Mouse (Mus musculus): ENCODE results near the gene Bsg. TPM values are rescaled to one million over a fixed set of nuclear protein-coding genes. Genes with fewer than 3 reads are reported as not detected.

Gene Bsg
- polyA plus RNA-seq, 1 experiment from 2014 or later, result 1,158 TPM

DNA sequence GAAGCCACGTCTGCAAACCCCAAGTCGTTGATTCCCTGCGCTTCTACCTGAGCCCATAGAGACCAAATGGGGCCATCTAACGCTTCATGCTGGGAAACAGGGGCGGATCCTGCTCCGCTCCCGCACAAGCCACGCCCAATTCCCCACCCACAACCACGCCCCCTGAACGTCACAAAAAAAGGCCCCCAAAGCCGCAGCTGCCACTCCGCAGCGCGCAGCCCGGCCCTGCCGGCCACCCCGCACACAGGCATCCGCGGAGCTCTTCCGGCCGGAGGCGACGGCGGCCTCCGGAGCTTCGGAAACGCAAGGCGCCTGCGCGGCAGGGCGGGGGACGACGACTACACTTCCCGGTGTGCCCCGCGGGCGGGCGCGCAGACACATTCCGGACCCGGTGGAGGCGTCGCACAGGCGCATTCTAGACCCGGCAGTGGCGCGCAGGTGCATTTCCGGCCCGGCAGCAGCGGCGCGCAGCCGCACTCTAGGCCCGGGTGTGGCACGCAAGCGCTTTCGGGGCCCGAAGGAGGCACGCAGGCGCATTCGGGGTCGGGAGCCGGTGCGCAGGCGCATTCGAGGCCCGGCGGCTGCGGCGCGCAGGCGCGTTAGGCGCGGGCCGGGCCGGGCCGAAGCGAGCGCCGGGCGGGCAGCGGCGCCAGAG, 22.6 kb upstream of the Bsg start, which contains the start of gene Cdc34:
Gene Cdc34, plus strand, starts transcription at position 605 of the 655 bp plus-strand sequence.
- H3K9ac ChIP-seq (ENCODE audit: low read depth, low read length), result peak within 1 kb of the TSS; percentile 87
- H3K27me3 ChIP-seq (replicated peaks; ENCODE audit: control insufficient read depth, insufficient read depth, low read length), result no peaks in the 10 kb centered on the region
- peak; percentile 95 for ATAC-seq
- H3K4me1 ChIP-seq (ENCODE audit: control insufficient read depth, insufficient read depth, low read length), result peaks cover 24% of the 10 kb centered on the region
- peak within 1 kb of the TSS; percentile 88 for H3K4me3 ChIP-seq (ENCODE audit: low read length)
- H3K9me3 ChIP-seq (ENCODE audit: control insufficient read depth, low read length), result no peaks in the 10 kb centered on the region
- peaks cover 16% of the 10 kb centered on the region for H3K36me3 ChIP-seq (ENCODE audit: control insufficient read depth, insufficient read depth, low read length)
- WGBS, result under 1% methylated on average over 75 of the region's 84 CpGs
- peak within 1 kb of the TSS; percentile 86 for H3K27ac ChIP-seq (ENCODE audit: low read length)
- H3K4me2 ChIP-seq (ENCODE audit: low read depth, low read length), result peak within 1 kb of the TSS; percentile 70

DNA sequence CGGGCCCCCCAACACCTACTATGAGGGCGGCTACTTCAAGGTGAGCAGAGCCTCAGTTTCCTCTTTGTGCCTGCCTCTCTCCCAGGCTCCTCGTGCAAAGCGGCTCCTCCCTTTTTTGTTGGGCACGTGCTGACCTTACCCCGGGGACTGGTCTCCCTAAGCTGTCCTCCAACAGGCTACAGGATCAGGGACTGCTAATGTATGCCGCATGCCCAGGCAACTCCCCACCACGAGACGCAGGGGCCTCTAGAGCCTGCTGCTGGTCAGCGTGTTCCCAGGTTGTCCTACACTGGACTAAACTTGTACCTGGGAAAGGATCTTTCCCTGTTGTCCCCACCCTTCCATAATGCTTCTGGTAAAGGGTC, 21.8 kb upstream of the Bsg start:
- H3K36me3 ChIP-seq (ENCODE audit: control insufficient read depth, insufficient read depth, low read length), result peaks cover 23% of the 10 kb centered on the region
- peak overlapping the region; percentile 70 for H3K4me2 ChIP-seq (ENCODE audit: low read depth, low read length)
- H3K27me3 ChIP-seq (replicated peaks; ENCODE audit: control insufficient read depth, insufficient read depth, low read length), result no peaks in the 10 kb centered on the region
- peak; percentile 2; the same call in 1 of the 2 replicates for ATAC-seq
- peak overlapping the region; percentile 86 for H3K27ac ChIP-seq (ENCODE audit: low read length)
- peak overlapping the region; percentile 87 for H3K9ac ChIP-seq (ENCODE audit: low read depth, low read length)
- H3K9me3 ChIP-seq (ENCODE audit: control insufficient read depth, low read length), result no peaks in the 10 kb centered on the region
- H3K4me3 ChIP-seq (ENCODE audit: low read length), result peak overlapping the region; percentile 88
- 2% methylated on average over 10 of the region's 10 CpGs for WGBS
- peaks cover 24% of the 10 kb centered on the region for H3K4me1 ChIP-seq (ENCODE audit: control insufficient read depth, insufficient read depth, low read length)

DNA sequence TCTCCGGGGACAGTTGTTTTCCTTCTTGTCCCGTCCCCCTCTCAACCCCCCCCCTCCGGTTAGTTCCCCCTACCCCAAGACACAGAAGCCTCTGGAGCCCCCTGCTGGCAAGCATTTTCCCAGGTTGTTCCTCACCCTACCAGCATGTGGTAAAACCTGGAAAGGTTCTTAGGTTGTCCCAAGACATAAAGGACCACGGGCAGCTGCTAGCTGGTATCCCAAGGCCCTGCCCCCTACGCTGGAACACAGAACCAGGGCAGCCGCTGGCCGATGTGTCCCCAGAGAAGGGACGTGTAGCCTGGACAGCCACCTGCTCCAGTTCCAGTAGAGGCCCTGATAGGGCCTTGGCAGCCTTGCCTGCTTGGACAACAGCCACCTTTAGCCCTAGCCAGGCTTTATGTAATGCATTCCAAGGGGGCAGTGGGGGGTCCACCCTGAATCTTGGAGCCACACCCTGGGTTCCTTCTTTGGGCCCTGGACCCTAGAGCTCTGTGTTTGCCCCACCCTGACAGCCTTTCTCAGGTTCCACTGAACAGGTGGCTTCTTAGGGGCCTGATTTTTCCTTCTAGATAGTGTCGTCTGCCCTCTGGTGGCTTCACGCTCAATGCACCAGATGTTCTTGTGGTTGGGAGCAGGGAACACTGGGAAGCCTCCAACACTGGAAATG, 21.2 kb upstream of the Bsg start:
- H3K4me3 ChIP-seq (ENCODE audit: low read length), result peak overlapping the region; percentile 88
- peak overlapping the region; percentile 87 for H3K9ac ChIP-seq (ENCODE audit: low read depth, low read length)
- WGBS, result 2% methylated on average over 10 of the region's 10 CpGs
- H3K9me3 ChIP-seq (ENCODE audit: control insufficient read depth, low read length), result no peaks in the 10 kb centered on the region
- peak overlapping the region; percentile 86 for H3K27ac ChIP-seq (ENCODE audit: low read length)
- ATAC-seq, result 0 out of 2 replicates have a peak, but pooled peaks have one; percentile 1
- H3K36me3 ChIP-seq (ENCODE audit: control insufficient read depth, insufficient read depth, low read length), result peaks cover 25% of the 10 kb centered on the region
- peak overlapping the region; percentile 70 for H3K4me2 ChIP-seq (ENCODE audit: low read depth, low read length)
- no peaks in the 10 kb centered on the region for H3K27me3 ChIP-seq (replicated peaks; ENCODE audit: control insufficient read depth, insufficient read depth, low read length)
- peaks cover 24% of the 10 kb centered on the region for H3K4me1 ChIP-seq (ENCODE audit: control insufficient read depth, insufficient read depth, low read length)

DNA sequence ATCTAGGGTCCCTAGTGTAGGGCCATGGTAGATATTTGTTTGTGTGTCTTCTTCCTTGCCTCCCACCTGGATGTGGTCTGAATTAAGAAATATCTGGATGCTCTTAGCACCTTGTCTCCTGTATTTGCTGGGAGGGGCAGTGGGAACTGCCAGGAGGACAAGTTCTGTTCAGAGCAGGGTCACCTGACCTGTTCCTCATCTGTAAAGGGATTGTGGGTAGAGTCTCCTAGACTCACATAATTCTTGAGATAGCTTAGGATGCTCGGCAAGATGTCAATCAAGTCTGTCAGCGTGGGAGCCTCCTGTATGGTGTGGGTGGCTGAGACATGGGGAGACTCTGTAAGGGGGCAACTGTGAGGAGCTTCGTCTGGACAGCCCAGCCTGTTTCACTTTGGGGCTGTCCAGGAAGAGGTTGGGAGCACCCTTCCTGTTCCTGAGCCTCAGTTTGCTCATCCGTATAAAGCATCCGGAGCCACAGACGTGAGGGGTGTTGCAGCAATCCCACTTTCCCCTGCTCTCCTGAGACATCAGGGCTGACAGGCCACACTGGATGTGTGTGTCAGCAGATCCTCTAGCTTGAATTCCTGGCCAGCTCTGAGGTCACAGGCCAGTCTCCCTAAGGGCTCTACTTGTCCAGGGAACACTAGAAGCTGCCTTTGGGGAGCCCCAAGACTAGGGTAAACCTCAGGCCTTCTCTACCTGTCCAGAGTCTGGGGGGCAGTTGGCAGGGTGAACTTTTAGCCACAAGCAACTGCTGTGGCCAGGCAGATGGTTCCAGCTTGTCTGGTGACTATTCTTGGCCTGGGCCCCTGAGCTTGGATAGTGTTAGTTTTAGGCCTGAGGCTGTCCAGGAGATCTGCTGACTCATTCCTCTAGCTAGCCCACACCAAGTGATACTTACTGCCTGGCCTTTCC, 20.3 kb upstream of the Bsg start:
- 79% methylated on average over 6 of the region's 6 CpGs for WGBS
- H3K9me3 ChIP-seq (ENCODE audit: control insufficient read depth, low read length), result no peaks in the 10 kb centered on the region
- H3K36me3 ChIP-seq (ENCODE audit: control insufficient read depth, insufficient read depth, low read length), result peaks cover 34% of the 10 kb centered on the region
- no peaks in the 10 kb centered on the region for H3K27me3 ChIP-seq (replicated peaks; ENCODE audit: control insufficient read depth, insufficient read depth, low read length)
- H3K4me2 ChIP-seq (ENCODE audit: low read depth, low read length), result peak overlapping the region; percentile 70
- no peak for ATAC-seq
- peak overlapping the region; percentile 87 for H3K9ac ChIP-seq (ENCODE audit: low read depth, low read length)
- peak overlapping the region; percentile 88 for H3K4me3 ChIP-seq (ENCODE audit: low read length)
- H3K4me1 ChIP-seq (ENCODE audit: control insufficient read depth, insufficient read depth, low read length), result peaks cover 24% of the 10 kb centered on the region
- 0 out of 2 replicates have a peak overlapping the region, but pooled peaks have one; percentile 51 for H3K27ac ChIP-seq (ENCODE audit: low read length)

DNA sequence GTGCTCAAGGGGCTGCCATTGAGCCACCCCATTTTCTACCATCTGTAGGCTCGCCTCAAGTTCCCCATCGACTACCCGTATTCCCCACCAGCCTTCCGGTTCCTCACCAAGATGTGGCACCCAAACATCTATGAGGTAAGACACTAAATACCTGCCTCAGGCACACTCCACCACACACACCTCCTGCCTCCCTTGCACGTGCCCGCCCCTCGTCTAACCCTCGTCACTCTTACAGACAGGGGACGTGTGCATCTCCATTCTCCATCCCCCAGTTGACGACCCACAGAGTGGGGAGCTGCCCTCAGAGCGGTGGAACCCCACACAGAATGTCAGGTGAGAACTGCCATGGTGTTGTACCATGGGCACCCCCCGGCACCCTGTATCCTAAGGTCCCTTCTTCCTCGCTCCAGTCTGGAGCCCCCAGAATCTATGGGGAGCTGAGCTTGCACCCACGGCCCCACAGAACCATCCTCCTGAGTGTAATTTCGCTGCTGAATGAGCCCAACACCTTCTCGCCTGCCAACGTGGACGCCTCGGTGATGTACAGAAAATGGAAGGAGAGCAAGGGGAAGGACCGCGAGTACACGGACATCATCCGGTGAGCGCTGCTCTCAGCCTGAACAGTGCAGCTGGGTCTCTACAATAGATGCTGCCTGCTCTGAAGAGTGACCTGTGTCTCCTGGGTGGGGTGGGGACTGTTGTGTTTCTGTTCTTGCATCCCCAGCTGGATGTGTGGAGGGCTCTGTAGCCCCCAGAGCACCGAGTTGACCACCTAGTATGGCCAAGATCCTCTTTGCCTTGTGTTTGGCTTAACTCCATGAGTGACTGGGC, 19.3 kb upstream of the Bsg start:
- Histone ChIP-seq H3K9me3 (ENCODE audit: control insufficient read depth, low read length) (no peaks in the 10 kb centered on the region), H3K4me3 (ENCODE audit: low read length) (no peak overlapping the region), H3K4me1 (ENCODE audit: control insufficient read depth, insufficient read depth, low read length) (peaks cover 24% of the 10 kb centered on the region), H3K4me2 (ENCODE audit: low read depth, low read length) (no peak overlapping the region), H3K27ac (ENCODE audit: low read length) (no peak overlapping the region), H3K9ac (ENCODE audit: low read depth, low read length) (no peak overlapping the region), H3K36me3 (ENCODE audit: control insufficient read depth, insufficient read depth, low read length) (peaks cover 35% of the 10 kb centered on the region), H3K27me3 (replicated peaks; ENCODE audit: control insufficient read depth, insufficient read depth, low read length) (no peaks in the 10 kb centered on the region)
- no peak for ATAC-seq
- WGBS, result 94% methylated on average over 25 of the region's 25 CpGs

DNA sequence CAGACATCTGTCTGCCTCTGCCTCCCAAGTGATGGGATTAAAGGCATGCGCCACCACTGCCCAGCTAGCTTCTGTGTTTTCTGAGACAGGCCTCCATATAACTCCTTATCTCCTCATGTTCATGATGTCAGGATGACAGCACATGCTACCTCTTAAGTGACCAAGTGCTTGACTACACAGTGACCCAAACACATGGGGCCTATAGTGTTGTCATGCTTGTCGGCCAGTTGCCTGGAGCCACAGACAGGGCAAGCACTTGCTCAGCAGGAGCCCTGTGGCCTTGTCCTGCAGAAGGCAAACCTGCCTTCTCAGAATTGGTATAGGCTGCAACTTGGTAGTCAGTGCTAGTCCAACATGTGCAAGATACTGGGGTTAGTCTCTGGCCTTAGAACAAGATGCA, 18.1 kb upstream of the Bsg start:
- no peaks in the 10 kb centered on the region for H3K9me3 ChIP-seq (ENCODE audit: control insufficient read depth, low read length)
- H3K4me1 ChIP-seq (ENCODE audit: control insufficient read depth, insufficient read depth, low read length), result peaks cover 15% of the 10 kb centered on the region
- no peak overlapping the region for H3K27ac ChIP-seq (ENCODE audit: low read length)
- WGBS, result 90% methylated on average over 2 of the region's 2 CpGs
- H3K4me3 ChIP-seq (ENCODE audit: low read length), result no peak overlapping the region
- ATAC-seq, result no peak
- no peak overlapping the region for H3K9ac ChIP-seq (ENCODE audit: low read depth, low read length)
- H3K36me3 ChIP-seq (ENCODE audit: control insufficient read depth, insufficient read depth, low read length), result peaks cover 35% of the 10 kb centered on the region
- no peak overlapping the region for H3K4me2 ChIP-seq (ENCODE audit: low read depth, low read length)
- H3K27me3 ChIP-seq (replicated peaks; ENCODE audit: control insufficient read depth, insufficient read depth, low read length), result no peaks in the 10 kb centered on the region

DNA sequence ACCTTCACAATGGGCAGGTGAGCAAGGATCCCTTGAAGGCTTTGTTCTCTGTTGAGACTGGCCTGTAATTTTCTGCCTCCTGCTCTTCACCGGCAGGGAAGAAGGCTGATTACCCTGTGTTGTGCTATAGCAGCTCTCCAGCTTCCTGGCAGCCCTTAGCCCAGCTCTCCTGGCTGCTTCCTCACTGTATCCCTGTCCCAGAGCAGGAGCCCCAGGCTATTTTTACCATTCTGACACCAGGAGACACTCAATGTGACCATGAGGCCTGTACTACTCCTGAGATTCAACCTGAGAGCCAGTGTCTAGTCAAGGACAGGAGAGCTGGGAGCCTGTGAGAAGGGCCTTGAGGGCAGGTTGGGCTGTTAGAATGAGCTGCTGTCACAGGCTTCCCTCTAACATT, 17.6 kb upstream of the Bsg start:
- Histone ChIP-seq H3K27me3 (replicated peaks; ENCODE audit: control insufficient read depth, insufficient read depth, low read length) (no peaks in the 10 kb centered on the region), H3K9ac (ENCODE audit: low read depth, low read length) (no peak overlapping the region), H3K36me3 (ENCODE audit: control insufficient read depth, insufficient read depth, low read length) (peaks cover 35% of the 10 kb centered on the region), H3K4me2 (ENCODE audit: low read depth, low read length) (no peak overlapping the region), H3K4me3 (ENCODE audit: low read length) (no peak overlapping the region), H3K9me3 (ENCODE audit: control insufficient read depth, low read length) (no peaks in the 10 kb centered on the region), H3K4me1 (ENCODE audit: control insufficient read depth, insufficient read depth, low read length) (peaks cover 15% of the 10 kb centered on the region), H3K27ac (ENCODE audit: low read length) (no peak overlapping the region)
- WGBS, result 89% methylated on average over 1 of the region's 1 CpGs
- no peak for ATAC-seq

DNA sequence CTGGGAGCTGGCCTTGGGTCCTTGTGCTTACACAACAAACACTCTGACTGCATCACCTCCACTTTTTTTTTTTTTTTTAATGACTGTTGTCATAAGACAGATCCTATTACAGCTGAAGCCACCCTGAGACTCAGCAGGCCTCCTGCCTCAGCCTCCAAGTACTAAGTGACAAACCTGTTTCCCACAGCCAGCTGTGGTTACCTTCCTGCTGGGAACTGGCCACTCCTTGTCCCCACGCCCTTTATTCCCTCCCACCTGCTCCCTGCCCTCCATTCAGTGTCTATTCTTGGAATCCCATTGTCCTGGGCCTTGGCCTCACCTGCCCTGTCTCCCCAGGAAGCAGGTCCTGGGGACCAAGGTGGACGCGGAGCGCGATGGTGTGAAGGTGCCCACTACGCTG, 16.8 kb upstream of the Bsg start:
- no peak for ATAC-seq
- Histone ChIP-seq H3K27ac (ENCODE audit: low read length) (no peak overlapping the region), H3K9ac (ENCODE audit: low read depth, low read length) (no peak overlapping the region), H3K4me3 (ENCODE audit: low read length) (no peak overlapping the region), H3K9me3 (ENCODE audit: control insufficient read depth, low read length) (no peaks in the 10 kb centered on the region), H3K4me1 (ENCODE audit: control insufficient read depth, insufficient read depth, low read length) (peaks cover 15% of the 10 kb centered on the region), H3K4me2 (ENCODE audit: low read depth, low read length) (no peak overlapping the region), H3K36me3 (ENCODE audit: control insufficient read depth, insufficient read depth, low read length) (peaks cover 35% of the 10 kb centered on the region), H3K27me3 (replicated peaks; ENCODE audit: control insufficient read depth, insufficient read depth, low read length) (no peaks in the 10 kb centered on the region)
- 93% methylated on average over 6 of the region's 6 CpGs for WGBS
